Mouse (Mus musculus) cerebellum, adult 2 months (tissue): ENCODE data around the gene Atf7ip. TPM values are rescaled to one million over a fixed set of nuclear protein-coding genes. Genes with fewer than 3 reads are reported as not detected.

ENCODE experiments used
- DNase-seq, 2 experiments: peaks; one replicate each; pipeline ENCODE4 v3.0.0; 2021
- H3K27ac ChIP-seq: fragments of 200-500 bp; 2 replicates; pipeline ENCODE4 v1.5.1; 2012; ENCODE audit warnings: low read length, control low read depth, inconsistent platforms; ENCODE audit not compliant: insufficient read depth
- H3K27me3 ChIP-seq: fragments of 200-500 bp; 2 replicates; pipeline ENCODE4 v1.6.1; 2012; ENCODE audit warnings: inconsistent platforms, mild to moderate bottlenecking, low read length, moderate library complexity; ENCODE audit not compliant: control insufficient read depth, insufficient read depth
- H3K4me1 ChIP-seq: fragments of 200-500 bp; 2 replicates; pipeline ENCODE4 v1.6.1; 2011; ENCODE audit warnings: low read length; ENCODE audit not compliant: control insufficient read depth, insufficient read depth
- H3K4me3 ChIP-seq: fragments of 200-500 bp; replicated peaks from 2 replicates; pipeline ENCODE3; 2011; ENCODE audit warnings: mild to moderate bottlenecking, low read depth, low read length, control low read depth; ENCODE audit not compliant: insufficient read depth
- CTCF ChIP-seq: fragments of 200-500 bp; IDR thresholded peaks from 2 replicates; pipeline ENCODE4 v1.5.1; 2011; ENCODE audit warnings: low read depth, mild to moderate bottlenecking, control low read depth, low read length, moderate library complexity, borderline replicate concordance; ENCODE audit not compliant: insufficient read depth
- POLR2A ChIP-seq: fragments of 200-500 bp; IDR thresholded peaks from 2 replicates; pipeline ENCODE4 v1.6.1; 2011; ENCODE audit warnings: low read length, control low read depth, borderline replicate concordance; ENCODE audit not compliant: insufficient read depth
- WGBS: fragments of 180-500 bp; shearing (Covaris S2); methylation state at CpG from one replicate; pipeline ENCODE4 v1.1.7; 2018; 5-methylcytosine and 5-hydroxymethylcytosine counted together
- polyA plus RNA-seq: library from polyadenylated mRNA; depleted of rRNA; stranded (reverse); fragments of >200 nt; gene quantifications from 2 replicates; pipeline ENCODE4 v1.2.3, GENCODE M21; 2012

Gene Atf7ip
- polyA plus RNA-seq, 1 experiment, result 83.0 TPM

DNA sequence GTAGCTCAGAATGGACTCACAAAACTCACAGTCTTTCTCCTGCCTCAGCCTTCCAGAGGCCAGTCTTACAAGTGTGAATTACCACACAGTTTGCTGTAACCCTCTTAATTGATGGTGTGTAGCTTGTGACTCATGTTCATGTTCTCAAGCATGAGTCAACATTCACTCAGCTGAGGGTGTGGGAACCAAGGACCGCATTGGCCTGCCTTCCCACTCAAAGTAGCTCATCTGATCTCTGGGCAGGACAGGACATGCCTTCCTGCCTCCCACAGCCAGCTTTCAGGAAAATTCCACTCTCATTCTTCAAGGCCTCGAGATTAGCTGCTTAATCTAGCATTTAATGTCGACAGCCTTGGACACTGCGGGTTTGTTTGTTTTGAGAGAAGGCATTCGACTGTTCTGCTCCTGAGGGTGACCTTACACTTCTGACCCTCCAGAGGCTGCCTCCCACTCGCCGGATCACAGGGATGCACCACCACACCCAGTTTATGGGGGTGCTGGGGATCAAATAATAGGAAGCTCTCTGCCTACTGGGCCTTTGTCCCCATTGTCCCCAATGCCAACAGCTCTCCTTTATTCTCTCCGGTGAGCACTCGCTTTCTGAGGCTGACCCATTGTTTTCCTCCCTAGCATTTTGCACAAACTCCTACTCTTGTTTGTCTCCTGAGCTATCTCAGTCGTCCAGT lies 6.5 kb upstream of the Atf7ip start:
- H3K4me3 ChIP-seq, result no peak overlapping the region
- no peaks in the 10 kb centered on the region for H3K4me1 ChIP-seq
- TF ChIP-seq CTCF (no peak), POLR2A (no peak)
- DNase-seq, result no peak
- no peaks in the 10 kb centered on the region for H3K27me3 ChIP-seq
- H3K27ac ChIP-seq, result no peak overlapping the region
- 54% methylated on average over 10 of the region's 10 CpGs for WGBS

DNA sequence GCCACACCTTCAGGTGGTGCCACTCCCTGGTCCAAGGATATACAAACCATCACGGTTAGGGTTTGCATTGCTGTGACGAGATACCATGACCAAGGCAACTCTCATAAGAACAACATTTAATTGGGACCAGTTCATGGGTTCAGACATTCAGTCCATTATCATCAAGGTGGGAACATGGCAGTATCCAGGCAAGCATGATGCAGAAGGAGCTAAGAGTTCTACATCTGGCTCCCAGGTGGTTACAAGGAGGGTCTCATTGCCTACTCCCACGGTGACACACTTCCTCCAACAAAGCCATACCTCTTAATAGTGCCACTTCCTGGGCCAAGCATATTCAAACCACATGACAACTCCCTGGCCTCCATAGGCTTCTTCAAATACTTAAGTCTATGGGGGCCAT lies 2.7 kb downstream of the Atf7ip start:
- Histone ChIP-seq H3K27me3 (no peaks in the 10 kb centered on the region), H3K4me1 (no peaks in the 10 kb centered on the region), H3K27ac (no peak overlapping the region), H3K4me3 (no peak overlapping the region)
- no peak for TF ChIP-seq CTCF
- TF ChIP-seq POLR2A, result no peak
- DNase-seq, result no peak
- 96% methylated on average over 3 of the region's 3 CpGs for WGBS

DNA sequence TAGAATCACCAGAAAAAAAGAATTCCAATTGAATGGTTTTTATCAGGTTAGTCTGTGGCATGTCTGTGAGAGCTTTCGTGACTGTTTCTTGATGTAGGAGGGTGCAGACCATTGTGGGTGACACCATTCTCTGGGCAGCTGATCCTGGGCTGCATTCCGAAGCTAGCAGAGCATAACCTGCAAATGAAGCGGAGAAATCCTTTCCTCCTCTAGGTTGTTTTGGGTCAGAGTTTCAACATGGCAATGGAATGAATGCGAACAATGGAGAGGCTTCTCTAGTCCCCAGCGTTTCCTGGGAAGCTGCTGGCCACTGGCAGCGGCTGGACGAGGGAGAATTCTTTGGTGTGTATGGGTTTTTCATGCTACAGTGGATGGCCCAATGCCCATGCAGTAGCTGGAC lies 5.0 kb downstream of the Atf7ip start:
- Histone ChIP-seq H3K4me1 (no peaks in the 10 kb centered on the region), H3K4me3 (no peak overlapping the region), H3K27me3 (no peaks in the 10 kb centered on the region), H3K27ac (no peak overlapping the region)
- no peak for DNase-seq
- TF ChIP-seq POLR2A (no peak), CTCF (no peak)
- 31% methylated on average over 7 of the region's 7 CpGs for WGBS

DNA sequence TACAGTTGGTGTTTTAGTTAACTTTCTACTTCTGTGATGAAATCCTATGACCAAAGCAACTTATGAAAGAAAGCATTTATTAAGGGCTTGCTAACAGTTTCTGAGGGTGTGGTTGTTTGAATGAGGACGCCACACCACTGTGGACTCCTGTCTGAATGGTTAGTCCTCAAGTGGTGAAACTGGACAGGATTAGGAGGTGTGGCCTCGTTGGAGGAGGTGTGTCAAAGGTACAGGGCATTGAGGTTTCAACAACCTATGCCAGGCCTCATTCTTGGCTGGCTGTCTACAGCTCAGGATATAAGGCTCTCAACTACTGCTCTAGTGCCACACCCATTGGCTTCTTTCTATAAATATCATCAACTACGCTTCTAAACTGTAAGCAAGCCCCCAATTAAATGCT lies 6.4 kb downstream of the Atf7ip start:
- no peaks in the 10 kb centered on the region for H3K27me3 ChIP-seq
- no peaks in the 10 kb centered on the region for H3K4me1 ChIP-seq
- TF ChIP-seq POLR2A (no peak), CTCF (no peak)
- 90% methylated on average over 3 of the region's 3 CpGs for WGBS
- H3K4me3 ChIP-seq, result no peak overlapping the region
- no peak overlapping the region for H3K27ac ChIP-seq
- DNase-seq, result no peak

DNA sequence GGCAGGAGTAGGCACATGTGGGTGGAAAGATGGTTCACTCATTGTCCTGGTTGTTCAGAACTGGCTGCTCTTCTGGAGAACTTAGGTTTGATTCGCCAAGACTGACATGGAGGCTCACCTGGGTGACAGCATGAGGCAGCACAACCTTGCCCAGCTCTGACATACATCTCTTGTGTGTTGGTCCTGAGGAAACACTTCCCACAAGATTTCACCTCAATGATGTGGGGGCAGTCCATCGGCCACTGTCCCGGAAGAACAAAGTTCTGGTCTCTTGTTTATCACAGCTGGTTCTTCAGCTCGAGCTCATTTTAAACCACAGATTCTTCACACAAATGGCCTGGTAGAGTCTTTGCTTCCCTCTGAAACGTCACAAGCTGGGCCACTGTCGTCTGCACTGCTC lies 10.7 kb downstream of the Atf7ip start:
- no peak for DNase-seq
- Histone ChIP-seq H3K27ac (no peak overlapping the region), H3K27me3 (no peaks in the 10 kb centered on the region), H3K4me1 (peaks cover 3% of the 10 kb centered on the region; the same call in 1 of the 2 replicates), H3K4me3 (no peak overlapping the region)
- TF ChIP-seq POLR2A (no peak), CTCF (no peak)
- 91% methylated on average over 6 of the region's 6 CpGs for WGBS

DNA sequence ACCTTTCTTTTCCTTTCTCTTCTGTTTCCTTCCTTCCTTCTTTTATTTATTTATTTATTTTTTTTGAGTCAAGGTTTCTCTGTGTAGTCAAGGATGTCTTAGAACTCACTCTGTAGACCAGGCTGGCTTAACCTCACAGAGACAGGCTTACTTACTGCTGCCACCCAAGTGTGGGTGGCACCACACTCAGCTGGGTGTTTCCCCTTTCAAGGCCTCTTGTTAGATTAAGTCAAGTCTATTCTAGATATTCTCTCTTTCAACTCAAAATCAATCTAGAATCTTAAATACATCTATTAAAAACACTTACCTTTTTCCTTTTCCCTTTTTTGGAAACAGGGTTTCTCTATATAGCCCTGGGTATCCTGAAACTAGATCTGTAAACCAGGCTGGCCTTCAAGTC lies 11.3 kb downstream of the Atf7ip start:
- TF ChIP-seq CTCF, result no peak
- H3K4me1 ChIP-seq, result peaks cover 3% of the 10 kb centered on the region; the same call in 1 of the 2 replicates
- no peak for DNase-seq
- no peaks in the 10 kb centered on the region for H3K27me3 ChIP-seq
- no peak overlapping the region for H3K4me3 ChIP-seq
- no peak overlapping the region for H3K27ac ChIP-seq

DNA sequence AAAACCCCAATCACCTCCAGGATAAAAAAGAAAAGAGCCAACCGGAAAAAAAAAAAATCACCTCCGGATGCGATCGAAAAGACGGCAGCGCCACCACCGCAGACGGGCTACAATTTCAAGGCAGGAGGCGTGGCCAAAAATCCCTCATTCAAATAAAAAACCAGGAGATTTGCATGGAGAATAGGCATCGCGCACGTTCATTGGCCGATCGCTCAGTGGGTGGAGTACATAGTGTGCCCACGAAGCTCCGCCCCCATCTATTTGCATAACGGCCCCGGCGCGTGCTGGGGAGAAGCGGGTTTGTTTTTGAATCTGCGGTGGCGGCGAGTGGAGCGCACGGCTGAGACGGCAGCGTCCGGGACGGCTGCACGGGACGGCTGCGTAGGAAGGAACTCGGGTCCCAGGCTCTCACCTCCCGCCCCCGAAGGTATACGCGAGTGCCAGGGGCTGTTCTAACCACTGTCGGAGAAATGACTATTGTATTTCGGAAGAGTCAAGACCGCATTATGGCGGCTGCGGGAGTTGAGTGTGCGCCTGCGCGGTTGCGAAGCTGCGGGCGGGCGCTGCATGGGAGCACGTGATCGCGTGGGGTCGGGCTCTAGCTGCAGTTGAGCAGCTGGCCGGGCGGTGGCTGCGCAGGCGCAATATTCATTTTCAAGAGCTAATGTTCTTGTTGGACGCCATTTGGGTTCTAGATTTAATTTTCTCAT lies 12.7 kb downstream of the Atf7ip start:
- peak; percentile 95 to 97 for DNase-seq
- under 1% methylated on average over 59 of the region's 59 CpGs for WGBS
- Histone ChIP-seq H3K4me1 (peaks cover 3% of the 10 kb centered on the region; the same call in 1 of the 2 replicates), H3K27ac (peak overlapping the region; percentile 89), H3K4me3 (peak overlapping the region; percentile 65), H3K27me3 (no peaks in the 10 kb centered on the region)
- TF ChIP-seq POLR2A, result peak; percentile 91
- TF ChIP-seq CTCF, result peak; percentile 9; the same call in 1 of the 2 replicates

DNA sequence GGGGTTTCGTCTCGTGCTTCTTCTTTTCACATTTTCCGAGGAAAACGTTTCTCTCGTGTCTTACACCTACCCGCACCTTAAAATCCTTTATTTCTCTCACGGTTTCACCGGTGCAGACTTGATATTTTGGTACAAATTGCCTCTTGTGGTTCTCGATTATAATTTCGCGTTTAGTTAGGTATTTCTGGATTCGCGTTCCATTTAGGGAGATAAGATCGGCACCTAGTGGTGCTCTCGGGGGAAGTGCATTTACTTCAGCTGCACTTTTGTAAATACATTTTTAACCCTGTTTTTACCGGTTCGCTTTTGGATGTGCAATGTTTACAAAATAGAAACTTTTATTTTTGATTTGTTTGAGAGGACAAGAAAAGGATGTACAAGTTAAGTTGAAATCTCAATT lies 13.3 kb downstream of the Atf7ip start:
- WGBS, result 2% methylated on average over 17 of the region's 17 CpGs
- peaks cover 3% of the 10 kb centered on the region; the same call in 1 of the 2 replicates for H3K4me1 ChIP-seq

More for the DNA sequence above, 13.3 kb downstream of the Atf7ip start:
- no peaks in the 10 kb centered on the region for H3K27me3 ChIP-seq
- no peak for DNase-seq
- H3K27ac ChIP-seq, result peak overlapping the region; percentile 76; the same call in 1 of the 2 replicates
- peak overlapping the region; percentile 65 for H3K4me3 ChIP-seq
- no peak for TF ChIP-seq POLR2A
- no peak for TF ChIP-seq CTCF
